Mouse (Mus musculus) ES-Bruce4 (cell line): ENCODE results near the gene Snx25.
"Not testable (repeated sequence)": the region's sequence is repeated elsewhere in the genome, so short reads cannot be mapped to it uniquely, and the experiment has no call there.

ENCODE experiments used
- CTCF ChIP-seq: IDR thresholded peaks from one replicate; pipeline ENCODE4 v1.8.1; 2011; ENCODE audit warnings: low read depth, low read length
- EP300 ChIP-seq: IDR thresholded peaks from 2 replicates; pipeline ENCODE4 v1.6.1; 2011; ENCODE audit warnings: low read depth, low read length; ENCODE audit not compliant: insufficient read depth
- POLR2A ChIP-seq: IDR thresholded peaks from one replicate; pipeline ENCODE4 v1.8.1; 2011; ENCODE audit warnings: low read length; ENCODE audit not compliant: insufficient read depth

DNA sequence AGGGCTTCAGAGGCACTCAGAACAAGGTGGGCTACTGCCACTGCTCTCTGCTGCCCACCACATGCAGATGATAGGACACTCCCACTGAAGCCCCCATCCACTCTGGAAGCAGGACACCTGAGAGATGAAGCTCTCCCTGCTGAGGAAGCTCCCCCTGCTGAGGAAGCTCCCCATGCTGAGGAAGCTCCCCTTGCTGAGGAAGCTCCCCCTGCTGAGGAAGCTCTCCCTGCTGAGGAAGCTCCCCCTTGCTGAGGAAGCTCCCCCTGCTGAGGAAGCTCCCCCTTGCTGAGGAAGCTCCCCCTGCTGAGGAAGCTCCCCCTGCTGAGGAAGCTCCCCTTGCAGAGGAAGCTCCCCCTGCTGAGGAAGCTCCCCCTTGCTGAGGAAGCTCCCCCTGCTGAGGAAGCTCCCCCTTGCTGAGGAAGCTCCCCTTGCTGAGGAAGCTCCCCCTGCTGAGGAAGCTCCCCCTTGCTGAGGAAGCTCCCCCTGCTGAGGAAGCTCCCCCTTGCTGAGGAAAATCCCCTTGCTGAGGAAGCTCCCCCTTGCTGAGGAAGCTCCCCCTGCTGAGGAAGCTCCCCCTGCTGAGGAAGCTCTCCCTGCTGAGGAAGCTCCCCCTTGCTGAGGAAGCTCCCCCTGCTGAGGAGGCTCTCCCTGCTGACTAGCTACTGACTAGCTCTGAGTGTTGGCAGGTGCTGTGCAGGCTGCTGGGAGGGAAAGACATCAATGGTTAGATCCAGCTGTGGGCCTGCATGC, 38.4 kb downstream of the Snx25 start:
- TF ChIP-seq CTCF, EP300, POLR2A: not testable (repeated sequence)
